Mouse (Mus musculus) G1E (cell line): Measurements from ENCODE around the gene Gpatch3.
A peak's percentile ranks its signal among the peaks of the same experiment; 100 is the strongest.

Experiments
- CTCF ChIP-seq: IDR thresholded peaks from 2 replicates; pipeline ENCODE4 v1.5.1; 2012; ENCODE audit warnings: low read depth, low read length, inconsistent platforms, mixed read lengths
- GATA1 ChIP-seq: IDR thresholded peaks from 2 replicates; pipeline ENCODE4 v1.6.1; 2012; ENCODE audit warnings: borderline replicate concordance, low read length, inconsistent platforms, mixed read lengths
- GATA2 ChIP-seq: IDR thresholded peaks from 2 replicates; pipeline ENCODE4 v1.6.1; 2012; ENCODE audit warnings: low read depth, low read length, inconsistent platforms, borderline replicate concordance
- POLR2AphosphoS5 ChIP-seq: IDR thresholded peaks from 2 replicates; pipeline ENCODE4 v1.6.1; 2012; ENCODE audit warnings: low read depth, low read length, inconsistent platforms; ENCODE audit not compliant: insufficient replicate concordance
- TAL1 ChIP-seq: conservative IDR thresholded peaks from 2 replicates; pipeline ENCODE4 v1.6.1; 2012; ENCODE audit warnings: low read depth, low read length, inconsistent platforms, mixed read lengths

DNA sequence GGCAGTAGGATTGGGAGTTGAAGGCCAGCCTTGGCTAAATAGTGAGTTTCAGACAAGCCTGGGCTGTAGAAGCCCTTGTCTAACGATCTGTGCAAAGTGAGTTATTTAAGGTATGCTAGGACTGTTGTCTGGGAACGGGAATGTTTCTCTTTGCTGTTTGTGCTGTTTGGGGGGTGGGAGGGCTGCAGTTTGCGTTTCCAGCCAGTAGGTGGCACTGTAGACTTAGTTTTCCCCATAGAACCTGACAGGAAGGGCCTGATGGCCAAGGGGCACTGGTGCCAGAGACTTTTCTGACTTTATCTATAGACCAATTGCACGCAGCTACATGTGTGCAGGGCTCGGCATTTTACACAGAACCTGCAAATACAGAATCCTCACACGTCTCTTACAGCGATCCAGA is 18.0 kb downstream of the Gpatch3 start:
- TF ChIP-seq CTCF (peak; percentile 63), TAL1 (no peak), POLR2AphosphoS5 (no peak), GATA1 (no peak), GATA2 (no peak)
